Mouse (Mus musculus): ENCODE data around the gene Fam161a.

DNA sequence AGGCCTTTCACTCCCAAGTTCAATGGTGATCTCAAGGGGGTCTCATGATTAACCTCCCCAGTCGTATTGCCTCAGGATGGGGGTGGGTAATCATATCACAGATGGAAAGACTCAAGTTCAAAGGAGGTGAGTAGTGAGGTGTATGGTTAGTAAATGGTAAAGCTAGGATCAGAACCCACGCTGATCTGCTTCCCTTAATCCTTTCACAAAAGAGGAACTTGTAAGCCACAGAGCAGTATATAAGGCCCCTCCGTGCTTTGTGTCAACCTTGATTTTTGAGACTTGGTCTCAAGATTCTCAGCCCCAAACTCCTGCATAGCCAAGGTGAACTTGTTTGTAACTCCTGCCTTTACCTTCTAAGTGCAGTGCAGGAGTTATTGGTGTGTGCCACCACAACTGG lies 16.8 kb downstream of the Fam161a start:
- TF ChIP-seq CTCF (IDR thresholded peaks at IDR 0.05; ENCODE audit: extremely low read depth, insufficient read depth, insufficient read length, insufficient replicate concordance) = no peak
- no peak for TF ChIP-seq POLR2A (IDR thresholded peaks at IDR 0.05; ENCODE audit: low read depth, low read length)

Data from spleen, adult 2 months (tissue).